Mouse (Mus musculus) yolk sac, embryonic 10.5 days (tissue): ENCODE data around the gene Ptpn11.

Experiments
- DNase-seq: peaks from one replicate; pipeline ENCODE4 v3.0.0-alpha.2; 2017; ENCODE audit warnings: low spot score

Gene Ptpn11

DNA sequence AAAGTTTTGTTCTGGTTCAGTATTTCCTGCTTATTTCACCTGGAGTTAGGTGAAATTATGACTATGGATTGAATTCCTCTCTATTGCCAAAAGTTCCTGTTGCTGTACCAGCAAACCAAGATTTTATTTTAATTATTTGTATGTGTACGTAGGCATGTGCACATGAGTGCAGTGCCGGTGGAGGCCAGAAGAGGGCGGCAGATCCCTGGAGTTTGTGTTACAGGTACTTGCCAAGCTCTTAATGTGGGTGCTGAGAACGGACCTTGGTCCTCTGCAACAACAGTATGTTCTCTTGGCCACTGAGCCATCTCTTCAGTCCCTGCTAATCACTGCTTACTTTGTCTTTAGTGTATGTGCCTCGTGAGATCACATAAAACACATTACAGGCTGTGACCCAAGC, 109.4 kb downstream of the Ptpn11 start:
- no peak for DNase-seq
